In genomic region chr2:158510665-158511064, GRCm38 (mm10) we compare ENCODE assay signal across 8 mouse cellular contexts. TPM values are rescaled to one million over a fixed set of nuclear protein-coding genes. Genes with fewer than 3 reads are reported as not detected.
DNase-seq lines count a peak whose midpoint lies in the region; ATAC-seq lines count a peak whose summit lies in the region.

No protein-coding gene starts in this region.

- ATAC-seq in intestine, embryonic 16.5 days, result peak; percentile 75
- ATAC-seq in lung, embryonic 15.5 days (ENCODE audit: borderline replicate concordance, extremely low read depth, low FRiP score, low TSS enrichment), result peak; percentile 58

- H3K27me3 ChIP-seq in intestine, embryonic 16.5 days (replicated peaks; ENCODE audit: control insufficient read depth, insufficient read depth, low read length), result no peaks in the 10 kb centered on the region
- H3K27me3 ChIP-seq in lung, embryonic 15.5 days, result no peaks in the 10 kb centered on the region

- H3K27ac ChIP-seq in intestine, embryonic 16.5 days (ENCODE audit: low read length), result no peak overlapping the region
- H3K27ac ChIP-seq in lung, embryonic 15.5 days, result peak overlapping the region; percentile 29; the same call in 1 of the 2 replicates

- H3K4me2 ChIP-seq in intestine, embryonic 16.5 days (ENCODE audit: low read depth, low read length), result no peak overlapping the region
- H3K4me2 ChIP-seq in lung, embryonic 15.5 days, result no peak overlapping the region

- no peaks in the 10 kb centered on the region for H3K4me1 ChIP-seq in intestine, embryonic 16.5 days (ENCODE audit: control insufficient read depth, insufficient read depth, low read length)
- H3K4me1 ChIP-seq in lung, embryonic 15.5 days, result no peaks in the 10 kb centered on the region

- H3K9me3 ChIP-seq in intestine, embryonic 16.5 days (ENCODE audit: control insufficient read depth, low read length), result no peaks in the 10 kb centered on the region
- no peaks in the 10 kb centered on the region for H3K9me3 ChIP-seq in lung, embryonic 15.5 days

- no peak overlapping the region for H3K9ac ChIP-seq in intestine, embryonic 16.5 days (ENCODE audit: low read depth, low read length)
- H3K9ac ChIP-seq in lung, embryonic 15.5 days, result no peak overlapping the region

- H3K4me3 ChIP-seq in intestine, embryonic 16.5 days (ENCODE audit: low read length), result no peak overlapping the region
- H3K4me3 ChIP-seq in lung, embryonic 15.5 days, result no peak overlapping the region

- no peaks in the 10 kb centered on the region for H3K36me3 ChIP-seq in intestine, embryonic 16.5 days (ENCODE audit: control insufficient read depth, insufficient read depth, low read length)
- H3K36me3 ChIP-seq in lung, embryonic 15.5 days, result no peaks in the 10 kb centered on the region

- DNase-seq in 416B (ENCODE audit: low read depth), result peak; percentile 88
- peak; percentile 76 for DNase-seq in MN1 (ENCODE audit: low spot score)
- no peak for DNase-seq in embryo, embryonic 10 days (ENCODE audit: low spot score)
- no peak for DNase-seq in c-Kit-positive CD71-positive TER-119-positive erythroid progenitor cells, embryonic 14.5 days (ENCODE audit: low spot score)
- no peak for DNase-seq in layer of hippocampus, postnatal 14 days (ENCODE audit: low spot score in 2 of 2)
- DNase-seq in gastrocnemius, postnatal 25 days, result no peak

- 56% methylated on average over 6 of the region's 6 CpGs for WGBS in intestine, embryonic 16.5 days
- 46% methylated on average over 6 of the region's 6 CpGs for WGBS in lung, embryonic 15.5 days

RNA-seq across cellular contexts. Expression of gene Arhgap40, which starts 1.9 kb away (rescaled TPM):
- polyA plus RNA-seq in intestine, embryonic 16.5 days (2015; fragmentation: Nextera tagmentation; extraction: Ambion mirVana), result 0.22 TPM in 2 replicates
- polyA plus RNA-seq in lung, embryonic 15.5 days (2015; fragmentation: Nextera tagmentation; extraction: Ambion mirVana), result not detected in 2 replicates
- total RNA-seq in layer of hippocampus, postnatal 14 days (2021), result under 1 TPM in 1 of 2 experiments, not detected in 1; 0.45 TPM
- total RNA-seq in gastrocnemius, postnatal 25 days (2021), result not detected

RNA-seq across cellular contexts. Expression of gene Adig, which starts 8.3 kb away (rescaled TPM):
- not detected in 2 replicates for polyA plus RNA-seq in intestine, embryonic 16.5 days (2015; fragmentation: Nextera tagmentation; extraction: Ambion mirVana)
- polyA plus RNA-seq in lung, embryonic 15.5 days (2015; fragmentation: Nextera tagmentation; extraction: Ambion mirVana), result not detected in 2 replicates
- total RNA-seq in layer of hippocampus, postnatal 14 days (2021), result not detected
- 1 to 10 TPM; 1.6 to 7.0 TPM for total RNA-seq in gastrocnemius, postnatal 25 days (2021)

Comparison
In these comparisons a context has a peak if more than half of its experiments do, and no peak if none do; other contexts are left out.
1. DNase-seq: peak in 416B (single experiment) and MN1 (single experiment); none in embryo, embryonic 10 days (single experiment), c-Kit-positive CD71-positive TER-119-positive erythroid progenitor cells, embryonic 14.5 days (single experiment), layer of hippocampus, postnatal 14 days (0 of 2) and gastrocnemius, postnatal 25 days (single experiment).